Mouse (Mus musculus) hindbrain, embryonic 13.5 days (tissue): Measurements from ENCODE around the gene Gm4791. TPM values are rescaled to one million over a fixed set of nuclear protein-coding genes. Genes with fewer than 3 reads are reported as not detected.

Experiments used
- ATAC-seq: fragments of 200-750 bp; cut with Nextera tagmentation; 2 replicates; pipeline ENCODE4 v1.8.0; 2017; ENCODE audit warnings: moderate TSS enrichment; ENCODE audit not compliant: low FRiP score
- H3K27ac ChIP-seq: fragments of 300-500 bp; sonication (generic); 2 replicates; pipeline ENCODE4 v1.5.1; 2015; ENCODE audit warnings: inconsistent platforms, mild to moderate bottlenecking, moderate library complexity
- H3K27me3 ChIP-seq: fragments of 300-500 bp; sonication (generic); 2 replicates; pipeline ENCODE4 v1.6.1; 2015; ENCODE audit warnings: mild to moderate bottlenecking, inconsistent platforms
- H3K36me3 ChIP-seq: fragments of 300-500 bp; sonication (generic); 2 replicates; pipeline ENCODE4 v1.6.1; 2015; ENCODE audit warnings: mild to moderate bottlenecking, inconsistent platforms
- H3K4me1 ChIP-seq: fragments of 300-500 bp; sonication (generic); replicated peaks from 2 replicates; pipeline ENCODE4 v1.6.1; 2015; ENCODE audit warnings: inconsistent platforms
- H3K4me2 ChIP-seq: fragments of 300-500 bp; sonication (generic); 2 replicates; pipeline ENCODE4 v1.6.1; 2015; ENCODE audit warnings: inconsistent platforms, mild to moderate bottlenecking, moderate library complexity
- H3K4me3 ChIP-seq: fragments of 300-500 bp; sonication (generic); 2 replicates; pipeline ENCODE4 v1.5.1; 2015; ENCODE audit warnings: mild to moderate bottlenecking, inconsistent platforms
- H3K9ac ChIP-seq: fragments of 300-500 bp; sonication (generic); 2 replicates; pipeline ENCODE4 v1.6.1; 2015; ENCODE audit warnings: mild to moderate bottlenecking, inconsistent platforms
- H3K9me3 ChIP-seq: fragments of 300-500 bp; sonication (generic); 2 replicates; pipeline ENCODE4 v1.6.1; 2016; ENCODE audit warnings: inconsistent platforms
- WGBS: fragments of 180-500 bp; shearing (Covaris S2); methylation state at CpG from one replicate; pipeline ENCODE4 v1.1.7; 2015; 5-methylcytosine and 5-hydroxymethylcytosine counted together
- polyA plus RNA-seq: library from polyadenylated mRNA; unstranded; fragments of >200 nt; fragmentation: Nextera tagmentation; extraction: Ambion mirVana; gene quantifications from 2 replicates; pipeline ENCODE4 v1.2.1, GENCODE M21; 2015

The Gm4791 gene
- not detected in 2 replicates for polyA plus RNA-seq

GRCm38 (mm10) chr9:46998338-46998791 lies at the start of gene Gm4791:
Gm4791 (plus strand) TSS chr9:46998741.
- ATAC-seq = no peak
- 41% methylated on average over 5 of the region's 5 CpGs for WGBS
- Histone ChIP-seq H3K36me3 (no peaks in the 10 kb centered on the region), H3K27me3 (no peaks in the 10 kb centered on the region), H3K9ac (no peak within 1 kb of the TSS), H3K4me2 (no peak within 1 kb of the TSS), H3K27ac (no peak within 1 kb of the TSS), H3K4me1 (peaks cover 10% of the 10 kb centered on the region), H3K9me3 (no peaks in the 10 kb centered on the region), H3K4me3 (no peak within 1 kb of the TSS)

DNA sequence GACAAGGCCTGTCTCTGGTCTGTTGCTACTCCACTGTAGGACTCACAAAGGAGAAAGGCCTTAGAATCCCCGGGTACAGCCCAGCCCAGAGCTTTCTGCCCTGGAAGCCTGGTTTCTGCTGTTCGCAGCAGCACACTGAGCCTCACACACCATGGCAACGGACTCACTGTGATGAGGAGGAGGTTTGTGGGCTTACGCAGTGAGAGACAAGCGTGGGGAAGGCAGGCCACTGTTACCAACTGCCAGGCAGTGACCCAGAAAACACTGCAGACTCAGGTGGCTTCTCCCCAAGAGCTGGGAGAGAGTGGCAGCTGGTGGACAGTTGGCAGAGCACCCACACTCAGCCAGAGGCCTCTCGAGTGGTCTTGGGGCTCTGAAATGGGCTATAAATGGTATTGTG lies 42.3 kb upstream of the Gm4791 start:
- Histone ChIP-seq H3K9me3 (no peaks in the 10 kb centered on the region), H3K27me3 (no peaks in the 10 kb centered on the region), H3K4me1 (peaks cover 24% of the 10 kb centered on the region), H3K36me3 (no peaks in the 10 kb centered on the region), H3K4me2 (no peak overlapping the region), H3K4me3 (no peak overlapping the region), H3K27ac (peak overlapping the region; percentile 37; the same call in 1 of the 2 replicates), H3K9ac (no peak overlapping the region)
- ATAC-seq = peak; percentile 59
- WGBS = 44% methylated on average over 6 of the region's 6 CpGs

DNA sequence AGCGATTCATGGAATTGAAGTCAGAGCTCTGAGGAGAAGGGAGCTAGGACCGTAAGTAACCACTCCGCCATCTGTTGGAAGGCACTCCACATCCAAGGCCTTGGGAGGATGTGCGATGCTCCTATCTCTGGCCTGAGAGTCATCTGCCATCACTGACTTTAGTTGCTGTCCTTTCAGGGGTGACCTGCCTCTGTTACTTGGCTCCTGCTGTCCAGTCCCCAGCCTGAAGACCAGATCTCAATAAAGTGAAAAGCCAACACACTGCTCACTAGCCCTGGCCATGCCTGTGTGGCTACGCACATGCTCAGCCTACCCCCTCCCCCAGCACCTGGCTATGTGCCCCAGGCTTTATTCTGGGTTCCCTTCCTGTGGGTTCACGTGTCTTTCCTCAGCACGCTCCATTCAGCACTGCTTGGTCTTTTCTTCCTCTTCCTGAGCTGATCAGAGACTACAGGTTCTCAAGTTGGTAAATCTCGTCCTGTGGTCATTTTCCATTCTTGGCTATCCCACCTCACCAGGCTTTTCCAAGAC lies 41.1 kb upstream of the Gm4791 start:
- Histone ChIP-seq H3K27me3 (no peaks in the 10 kb centered on the region), H3K27ac (no peak overlapping the region), H3K9ac (no peak overlapping the region), H3K9me3 (no peaks in the 10 kb centered on the region), H3K4me1 (peaks cover 24% of the 10 kb centered on the region), H3K4me2 (no peak overlapping the region), H3K4me3 (no peak overlapping the region), H3K36me3 (no peaks in the 10 kb centered on the region)
- WGBS = 80% methylated on average over 8 of the region's 8 CpGs
- ATAC-seq = no peak

- H3K27me3 ChIP-seq = no peaks in the 10 kb centered on the region
- H3K36me3 ChIP-seq = no peaks in the 10 kb centered on the region
- H3K9ac ChIP-seq = no peak overlapping the region
- no peak overlapping the region for H3K4me2 ChIP-seq
- no peak for ATAC-seq
- no peak overlapping the region for H3K4me3 ChIP-seq
- H3K27ac ChIP-seq = no peak overlapping the region
- H3K4me1 ChIP-seq = peaks cover 15% of the 10 kb centered on the region
- 48% methylated on average over 5 of the region's 5 CpGs for WGBS
- no peaks in the 10 kb centered on the region for H3K9me3 ChIP-seq
Measured at GRCm38 (mm10) chr9:46966028-46966427, 32.5 kb upstream of the Gm4791 start.

DNA sequence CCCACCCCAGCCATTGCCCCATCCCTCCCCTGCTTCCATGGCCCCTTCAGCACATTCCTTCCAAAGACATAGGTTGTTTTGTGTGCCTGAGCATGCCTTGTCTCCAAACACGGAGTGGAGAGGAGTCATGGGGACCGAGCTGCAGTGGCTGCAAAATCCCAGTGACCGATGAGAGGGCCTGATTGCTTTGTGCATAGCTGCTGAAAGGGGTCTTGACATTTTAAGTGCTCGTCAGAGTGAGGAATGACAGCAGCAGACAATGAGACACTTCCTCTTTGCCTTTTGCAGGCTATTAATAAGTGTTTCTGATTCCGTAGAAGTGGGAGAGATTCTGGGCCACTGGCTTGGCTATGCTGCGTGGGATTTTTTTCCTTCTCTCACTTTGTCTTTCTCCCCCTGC lies 29.6 kb upstream of the Gm4791 start:
- Histone ChIP-seq H3K4me2 (no peak overlapping the region), H3K4me3 (no peak overlapping the region), H3K9ac (no peak overlapping the region), H3K36me3 (no peaks in the 10 kb centered on the region), H3K4me1 (peaks cover 15% of the 10 kb centered on the region), H3K9me3 (no peaks in the 10 kb centered on the region), H3K27me3 (no peaks in the 10 kb centered on the region), H3K27ac (no peak overlapping the region)
- no peak for ATAC-seq
- WGBS = 21% methylated on average over 6 of the region's 6 CpGs

DNA sequence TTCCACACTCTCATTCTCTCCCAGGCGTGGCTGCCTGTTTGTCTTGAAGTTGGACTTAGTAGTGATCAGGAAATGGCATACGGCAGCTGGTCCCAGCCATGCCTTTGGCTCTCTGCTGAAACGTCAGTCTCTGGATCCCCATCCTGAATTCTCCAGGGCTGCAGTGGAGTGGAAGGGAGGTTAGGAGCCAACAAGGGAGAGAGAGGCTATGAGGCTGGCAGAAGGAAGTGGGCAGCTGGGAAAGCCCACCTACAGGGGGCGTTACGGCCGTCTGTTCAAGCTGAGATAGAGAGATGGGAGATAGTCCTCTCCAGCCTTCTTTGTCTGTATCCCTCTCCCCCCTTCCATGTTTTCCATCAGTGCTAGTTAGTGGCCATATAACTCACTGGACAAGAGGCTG lies 29.1 kb upstream of the Gm4791 start:
- H3K36me3 ChIP-seq = no peaks in the 10 kb centered on the region
- H3K4me3 ChIP-seq = no peak overlapping the region
- H3K27ac ChIP-seq = no peak overlapping the region
- peaks cover 15% of the 10 kb centered on the region for H3K4me1 ChIP-seq
- H3K9me3 ChIP-seq = no peaks in the 10 kb centered on the region
- no peak for ATAC-seq
- no peak overlapping the region for H3K9ac ChIP-seq
- H3K27me3 ChIP-seq = no peaks in the 10 kb centered on the region
- no peak overlapping the region for H3K4me2 ChIP-seq
- WGBS = 52% methylated on average over 6 of the region's 6 CpGs

DNA sequence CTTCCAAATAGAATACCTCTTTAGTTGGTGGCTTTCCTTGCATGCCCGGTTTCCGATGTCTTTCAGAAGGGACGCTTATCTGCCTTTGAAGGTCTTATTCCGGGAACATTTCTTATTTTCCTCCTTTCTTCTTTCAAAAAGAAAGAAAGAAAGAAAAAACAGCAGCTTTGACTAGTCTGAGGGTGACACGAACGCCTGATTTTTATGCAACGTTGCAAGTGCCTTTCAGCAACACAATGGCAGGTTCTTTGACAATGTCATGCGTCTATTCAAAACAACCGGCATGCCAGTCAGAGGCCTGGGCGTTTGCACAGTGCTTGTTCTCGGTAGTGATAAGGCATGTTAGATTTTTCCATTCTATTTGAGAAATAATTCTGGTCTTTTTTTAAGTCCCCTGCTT lies 19.7 kb upstream of the Gm4791 start:
- H3K4me2 ChIP-seq = no peak overlapping the region
- peaks cover 11% of the 10 kb centered on the region; the same call in 1 of the 2 replicates for H3K27me3 ChIP-seq
- ATAC-seq = no peak
- H3K27ac ChIP-seq = no peak overlapping the region
- no peaks in the 10 kb centered on the region for H3K36me3 ChIP-seq
- H3K9ac ChIP-seq = no peak overlapping the region
- 21% methylated on average over 11 of the region's 11 CpGs for whole genome bisulfite sequencing
- H3K9me3 ChIP-seq = no peaks in the 10 kb centered on the region
- H3K4me3 ChIP-seq = no peak overlapping the region
- peaks cover 7% of the 10 kb centered on the region; the same call in 1 of the 2 replicates for H3K4me1 ChIP-seq

GRCm38 (mm10) chr9:46980111-46980510 lies 18.4 kb upstream of the Gm4791 start:
- no peak overlapping the region for H3K9ac ChIP-seq
- 53% methylated on average over 2 of the region's 2 CpGs for WGBS
- no peak overlapping the region for H3K4me3 ChIP-seq
- H3K27ac ChIP-seq = no peak overlapping the region
- no peak overlapping the region for H3K4me2 ChIP-seq
- peaks cover 7% of the 10 kb centered on the region; the same call in 1 of the 2 replicates for H3K4me1 ChIP-seq
- H3K9me3 ChIP-seq = no peaks in the 10 kb centered on the region
- H3K27me3 ChIP-seq = peaks cover 11% of the 10 kb centered on the region; the same call in 1 of the 2 replicates
- ATAC-seq = no peak
- no peaks in the 10 kb centered on the region for H3K36me3 ChIP-seq

DNA sequence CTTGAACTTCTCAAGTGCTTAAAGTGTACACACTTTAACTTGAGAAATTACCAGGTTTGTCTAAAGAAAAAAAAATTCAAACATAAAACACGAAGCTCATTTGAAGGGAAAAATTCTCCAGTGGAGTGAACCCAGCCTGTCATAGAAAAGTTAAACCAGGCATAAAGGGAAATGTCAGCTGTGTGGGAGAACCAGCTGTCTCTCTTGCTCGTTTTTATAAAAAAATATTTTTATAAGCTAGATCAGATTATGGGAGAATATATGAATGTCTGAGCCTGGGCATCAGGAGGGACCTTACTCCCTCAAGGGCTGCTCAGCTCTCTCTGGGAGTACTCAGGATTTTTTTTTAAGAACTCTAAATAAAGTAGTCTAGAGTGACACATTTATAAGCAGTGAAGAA lies 15.1 kb upstream of the Gm4791 start:
- Histone ChIP-seq H3K27me3 (0 out of 2 replicates have a peak, but pooled peaks cover 1% of the 10 kb centered on the region), H3K4me3 (no peak overlapping the region), H3K9ac (no peak overlapping the region), H3K4me1 (peaks cover 7% of the 10 kb centered on the region; the same call in 1 of the 2 replicates), H3K36me3 (no peaks in the 10 kb centered on the region), H3K9me3 (no peaks in the 10 kb centered on the region), H3K27ac (no peak overlapping the region), H3K4me2 (no peak overlapping the region)
- no peak for ATAC-seq
- WGBS = 75% methylated on average over 2 of the region's 2 CpGs

DNA sequence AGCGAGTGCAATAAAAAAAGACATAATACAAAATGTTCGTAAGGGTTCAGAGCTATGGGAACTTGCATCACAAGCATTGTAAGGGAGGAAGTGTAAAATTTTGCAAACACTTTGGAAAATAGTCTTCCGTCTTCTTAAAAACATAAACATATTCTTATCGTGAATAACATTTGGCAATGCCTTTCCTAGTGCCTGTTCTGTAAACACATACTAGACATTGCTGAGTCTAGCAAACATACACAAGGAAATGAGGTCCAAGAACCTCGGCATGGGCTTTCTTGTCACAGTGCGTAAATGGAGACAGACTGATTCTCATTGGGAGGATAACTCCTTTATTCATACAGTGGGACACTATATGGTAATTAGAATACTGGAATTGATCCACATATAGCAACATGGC lies 43.0 kb downstream of the Gm4791 start:
- Histone ChIP-seq H3K4me3 (no peak overlapping the region), H3K9me3 (no peaks in the 10 kb centered on the region), H3K27me3 (no peaks in the 10 kb centered on the region), H3K36me3 (no peaks in the 10 kb centered on the region), H3K9ac (no peak overlapping the region), H3K27ac (no peak overlapping the region), H3K4me1 (no peaks in the 10 kb centered on the region), H3K4me2 (no peak overlapping the region)
- ATAC-seq = no peak
- 88% methylated on average over 6 of the region's 6 CpGs for WGBS
